Mouse (Mus musculus): ENCODE data around the gene Car12. TPM values are rescaled to one million over a fixed set of nuclear protein-coding genes. Genes with fewer than 3 reads are reported as not detected.
"Not testable (repeated sequence)": the region's sequence is repeated elsewhere in the genome, so short reads cannot be mapped to it uniquely, and the experiment has no call there.

Gene Car12
- total RNA-seq, 1 experiment from 2014 or later, result 3.7 TPM

GRCm38 (mm10) chr9:66744531-66744930 lies 31.0 kb downstream of the Car12 start:
- no peak for ATAC-seq (replicated peaks; ENCODE audit: low read depth, poor library complexity, severe bottlenecking)

- ATAC-seq (replicated peaks; ENCODE audit: low read depth, poor library complexity, severe bottlenecking), result no peak
Measured at GRCm38 (mm10) chr9:66748390-66748789, 34.9 kb downstream of the Car12 start.

GRCm38 (mm10) chr9:66752849-66753248 lies 39.4 kb downstream of the Car12 start:
- no peak for ATAC-seq (replicated peaks; ENCODE audit: low read depth, poor library complexity, severe bottlenecking)

GRCm38 (mm10) chr9:66760991-66761390 lies 47.5 kb downstream of the Car12 start:
- no peak for ATAC-seq (replicated peaks; ENCODE audit: low read depth, poor library complexity, severe bottlenecking)

- ATAC-seq (replicated peaks; ENCODE audit: low read depth, poor library complexity, severe bottlenecking), result no peak
Measured at GRCm38 (mm10) chr9:66768721-66769120, 55.2 kb downstream of the Car12 start.

GRCm38 (mm10) chr9:66769275-66769674 lies 55.8 kb downstream of the Car12 start:
- no peak for ATAC-seq (replicated peaks; ENCODE audit: low read depth, poor library complexity, severe bottlenecking)

- ATAC-seq (replicated peaks; ENCODE audit: low read depth, poor library complexity, severe bottlenecking), result no peak
Measured at GRCm38 (mm10) chr9:66770701-66771100, 57.2 kb downstream of the Car12 start.

- ATAC-seq (replicated peaks; ENCODE audit: low read depth, poor library complexity, severe bottlenecking), result peak; percentile 69
Measured at GRCm38 (mm10) chr9:66784552-66784951, 71.1 kb downstream of the Car12 start.

GRCm38 (mm10) chr9:66787821-66788220 lies 74.3 kb downstream of the Car12 start:
- ATAC-seq (replicated peaks; ENCODE audit: low read depth, poor library complexity, severe bottlenecking), result no peak; the same call in 1 of the 2 replicates

GRCm38 (mm10) chr9:66794629-66795463 lies 81.4 kb downstream of the Car12 start:
- no peak for ATAC-seq (replicated peaks; ENCODE audit: low read depth, poor library complexity, severe bottlenecking)

- ATAC-seq (replicated peaks; ENCODE audit: low read depth, poor library complexity, severe bottlenecking), result peak; percentile 94
Measured at GRCm38 (mm10) chr9:66795464-66796324, 82.2 kb downstream of the Car12 start, which contains the start of gene Aph1b. TSS of gene Aph1b (minus strand) at chr9:66795490.

GRCm38 (mm10) chr9:66796739-66797138 lies 83.3 kb downstream of the Car12 start, which contains the start of gene Gm10647:
TSS of gene Gm10647 (plus strand) at chr9:66797039.
- ATAC-seq (replicated peaks; ENCODE audit: low read depth, poor library complexity, severe bottlenecking), result no peak

GRCm38 (mm10) chr9:66801947-66802346 lies 88.5 kb downstream of the Car12 start:
- ATAC-seq (replicated peaks; ENCODE audit: low read depth, poor library complexity, severe bottlenecking), result 0 out of 2 replicates have a peak, but pooled peaks have one; percentile 22

GRCm38 (mm10) chr9:66805951-66806350 lies 92.5 kb downstream of the Car12 start:
- not testable (repeated sequence) for ATAC-seq (replicated peaks; ENCODE audit: low read depth, poor library complexity, severe bottlenecking)

- ATAC-seq (replicated peaks; ENCODE audit: low read depth, poor library complexity, severe bottlenecking), result no peak
Measured at GRCm38 (mm10) chr9:66813392-66813791, 99.9 kb downstream of the Car12 start.

Other genes starting within 250 kb of the Car12 start
- 0.39 and 0.82 TPM in 2 replicates for gene Fbxl22, start 199.1 kb upstream of the Car12 start, total RNA-seq (2017)
- gene Usp3, start 120.5 kb upstream of the Car12 start, total RNA-seq (2017), result 54.7 and 81.8 TPM in 2 replicates
- gene Aph1b, start 81.8 kb downstream of the Car12 start, total RNA-seq (2017), result 0.39 and 0.78 TPM in 2 replicates
- gene Gm10647, start 83.4 kb downstream of the Car12 start, total RNA-seq (2017), result 0.14 TPM in 1 of 2 replicates, not detected in the other
- 0.87 and 1.3 TPM in 2 replicates for gene Aph1c, start 121.0 kb downstream of the Car12 start, total RNA-seq (2017)
- gene Rab8b, start 206.0 kb downstream of the Car12 start, total RNA-seq (2017), result 82.9 and 87.3 TPM in 2 replicates
- 162 and 229 TPM in 2 replicates for gene Rps27l, start 232.4 kb downstream of the Car12 start, total RNA-seq (2017)